Mouse (Mus musculus) cerebellum, adult 9-10 months (tissue): ENCODE measurements around the gene Chmp2a.

ENCODE experiments used
- DNase-seq: peaks from one replicate; pipeline ENCODE4 v3.0.0; 2022

The Chmp2a gene

DNA sequence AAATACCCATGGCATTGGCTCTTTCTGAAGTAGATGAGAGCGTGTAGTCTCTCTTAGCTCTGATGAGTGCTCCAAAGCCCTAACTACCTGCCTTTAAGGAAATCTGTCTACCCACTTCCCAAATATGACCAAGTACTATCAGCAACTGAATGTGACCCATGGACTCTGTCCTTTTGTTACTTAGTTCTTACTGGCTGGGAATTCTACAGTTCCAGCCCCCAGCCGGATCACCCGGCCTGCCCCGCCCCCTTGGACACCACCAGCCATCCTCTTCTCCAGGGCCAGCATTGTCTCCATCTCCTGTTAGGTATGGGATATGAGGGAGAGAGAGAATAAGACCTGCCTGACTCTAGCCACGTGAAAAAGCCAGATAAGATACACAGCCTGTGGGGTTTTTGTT is 36.6 kb downstream of the Chmp2a start, which contains the start of gene Slc27a5:
TSS of gene Slc27a5 (minus strand) at position 140 of the 400 bp plus-strand sequence.
- no peak for DNase-seq

DNA sequence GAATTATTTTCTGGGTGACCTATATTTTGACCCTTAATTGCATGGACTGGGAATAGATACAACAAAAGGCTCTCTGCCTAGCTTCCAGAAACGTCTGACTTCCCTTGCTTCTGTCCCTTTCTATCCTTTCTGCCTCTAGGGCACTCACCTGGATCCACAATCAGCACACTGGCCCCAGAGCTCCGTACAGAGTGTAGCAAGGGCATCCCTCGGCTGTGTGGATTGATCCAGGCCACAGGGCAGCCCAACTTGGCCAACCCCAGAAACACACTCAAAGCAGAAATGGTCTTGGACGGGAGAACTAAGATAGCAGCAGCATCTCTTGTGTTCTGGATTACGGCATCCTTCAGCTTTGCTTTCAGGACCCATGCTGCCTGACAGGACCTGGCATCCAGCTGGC is 37.4 kb downstream of the Chmp2a start:
- no peak for DNase-seq

DNA sequence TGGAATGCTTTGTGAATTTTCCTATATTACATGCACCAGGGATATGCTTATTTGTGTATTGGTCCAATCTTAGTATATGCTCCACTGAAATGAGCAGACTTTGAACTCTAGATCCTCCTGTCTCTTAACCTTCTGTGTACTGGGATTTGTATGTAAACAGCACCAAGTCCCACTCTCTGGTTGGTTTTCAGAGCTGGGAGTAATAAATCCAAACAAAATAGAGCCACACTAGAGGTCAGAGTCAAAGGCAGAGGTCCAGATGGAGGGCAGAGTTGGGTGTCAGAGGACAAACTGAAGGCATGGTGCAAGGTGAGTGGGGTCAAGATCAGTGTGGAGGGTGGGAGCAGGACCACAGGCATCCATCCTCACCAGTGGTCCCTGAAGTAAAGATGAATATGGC is 38.7 kb downstream of the Chmp2a start:
- DNase-seq: no peak

DNA sequence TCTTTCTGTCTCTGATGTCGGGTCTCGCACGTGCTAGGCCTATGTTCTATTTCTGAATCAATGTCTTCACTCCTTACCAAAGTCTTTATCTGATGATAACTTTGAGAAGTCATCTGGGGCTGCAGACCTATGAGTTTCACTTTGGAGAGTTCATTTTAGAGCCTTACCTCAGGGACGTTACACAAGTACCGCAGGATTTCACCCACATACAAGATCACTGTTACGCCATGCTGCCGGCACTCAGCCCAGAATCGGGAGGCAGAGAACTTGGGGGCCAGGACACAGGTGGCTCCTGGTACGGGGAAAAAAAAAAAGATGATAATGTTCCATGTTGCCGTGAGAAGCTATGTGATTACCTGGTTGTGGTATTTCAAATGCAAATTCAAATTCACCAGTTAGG is 41.5 kb downstream of the Chmp2a start:
- DNase-seq: no peak

DNA sequence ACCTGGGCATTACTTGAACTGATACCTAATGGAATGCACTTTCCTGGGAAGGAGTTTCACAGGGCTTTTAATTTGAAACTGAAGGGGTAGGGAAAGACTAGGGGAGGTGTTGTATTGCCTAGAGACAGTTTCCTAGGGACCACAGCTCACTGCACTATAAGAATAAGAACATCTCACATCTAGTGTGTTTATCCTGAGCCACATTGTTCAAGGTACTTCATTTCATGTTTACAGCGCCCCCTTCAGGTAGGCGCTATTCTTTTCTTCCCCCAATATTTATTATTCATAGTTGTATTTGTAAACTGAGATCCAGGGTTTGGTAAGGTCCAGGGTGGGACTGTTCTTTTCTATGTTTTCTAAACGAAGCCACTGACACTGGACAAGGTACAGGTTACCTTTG is 42.4 kb downstream of the Chmp2a start:
- no peak for DNase-seq

DNA sequence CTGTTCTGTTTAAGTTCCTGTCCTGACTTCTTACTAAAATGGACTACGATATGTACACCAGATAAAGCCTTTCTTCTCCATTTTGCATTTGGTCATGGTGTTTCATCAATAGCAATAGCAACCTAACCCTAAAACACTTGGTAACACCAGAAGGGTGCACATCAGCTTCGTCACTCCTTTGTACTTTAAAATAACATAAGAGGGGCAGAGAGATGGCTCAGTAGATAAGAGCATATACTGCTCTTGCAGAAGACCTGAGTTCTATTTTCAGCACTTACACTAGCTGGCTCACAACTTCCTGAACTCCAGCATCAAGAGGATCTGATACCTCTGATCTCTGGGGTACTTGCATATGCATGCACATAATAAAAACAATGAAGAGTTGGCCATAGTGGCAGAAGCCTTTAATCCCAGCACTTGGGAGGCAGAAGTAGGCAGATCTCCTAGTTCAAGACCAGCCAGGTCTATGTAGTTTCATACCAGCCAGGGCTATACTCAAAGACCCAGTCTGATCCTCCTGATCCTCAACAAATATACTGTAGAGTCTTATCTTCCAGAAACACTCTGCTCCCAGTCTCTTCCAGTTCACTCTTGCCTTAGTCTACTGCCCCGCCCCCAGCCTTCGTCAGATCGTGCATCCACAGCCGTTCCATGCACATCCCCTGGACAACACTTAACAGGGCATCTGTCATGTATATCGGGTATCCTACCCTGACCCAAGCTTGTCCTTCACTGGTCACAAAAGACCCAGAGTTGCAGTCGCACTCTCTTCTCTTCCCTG is 47.0 kb downstream of the Chmp2a start:
- DNase-seq: no peak

DNA sequence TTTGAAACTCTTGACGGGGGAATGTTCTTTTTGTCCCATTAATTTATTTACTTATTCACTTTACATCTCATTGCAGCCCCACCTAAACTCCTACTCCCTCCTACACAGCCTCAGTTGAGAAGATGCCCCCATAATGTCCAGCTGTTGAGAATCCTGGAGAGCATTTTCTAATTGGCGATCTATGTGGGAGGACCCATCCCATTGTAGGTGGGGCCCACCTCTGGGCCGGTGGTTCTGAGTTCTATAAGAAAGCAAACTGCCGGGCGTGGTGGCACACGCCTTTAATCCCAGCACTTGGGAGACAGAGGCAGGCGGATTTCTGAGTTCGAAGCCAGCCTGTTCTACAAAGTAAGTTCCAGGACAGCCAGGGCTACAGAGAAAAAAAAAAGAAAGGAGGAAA is 47.7 kb downstream of the Chmp2a start:
- DNase-seq: no peak

DNA sequence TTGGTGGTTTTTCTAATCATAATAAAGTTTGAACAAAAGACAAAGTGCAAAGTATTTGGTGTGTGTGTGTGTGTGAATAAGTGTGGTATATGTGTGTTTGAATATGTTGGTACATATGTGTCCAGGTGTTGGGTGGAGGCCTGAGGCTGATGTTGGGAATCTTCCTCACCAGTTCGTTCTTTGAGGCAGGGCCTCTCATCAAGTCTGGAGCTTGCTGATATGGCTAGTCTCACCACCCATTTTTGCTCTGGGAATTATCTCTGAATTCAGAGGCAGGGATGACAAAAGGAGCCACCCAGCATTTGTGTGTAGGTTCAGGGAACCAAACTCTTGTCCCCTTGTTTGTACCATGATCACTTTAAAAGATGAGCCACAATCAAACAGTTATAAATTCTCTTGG is 48.9 kb downstream of the Chmp2a start:
- DNase-seq: no peak
